Mouse (Mus musculus) liver, embryonic 11.5 days (tissue): ENCODE results near the gene Acsl5. TPM values are rescaled to one million over a fixed set of nuclear protein-coding genes. Genes with fewer than 3 reads are reported as not detected.
A peak's percentile ranks its signal among the peaks of the same experiment; 100 is the strongest.

Experiments used
- ATAC-seq: fragments of 200-750 bp; cut with Nextera tagmentation; replicated peaks from 2 replicates; pipeline ENCODE4 v1.8.0; 2017; ENCODE audit warnings: moderate number of reproducible peaks, mild to moderate bottlenecking, moderate TSS enrichment, moderate library complexity; ENCODE audit not compliant: low FRiP score
- DNase-seq: peaks from one replicate; pipeline ENCODE4 v3.0.0-alpha.2; 2017; ENCODE audit warnings: low spot score
- H3K27ac ChIP-seq: fragments of 300-500 bp; sonication (generic); 2 replicates; pipeline ENCODE4 v1.5.1; 2014; ENCODE audit warnings: mild to moderate bottlenecking, low read depth, low read length, control low read depth
- H3K27me3 ChIP-seq: fragments of 300-500 bp; sonication (generic); replicated peaks from 2 replicates; pipeline ENCODE4 v1.6.1; 2014; ENCODE audit warnings: low read length, mixed read lengths; ENCODE audit not compliant: control insufficient read depth, insufficient read depth
- H3K36me3 ChIP-seq: fragments of 300-500 bp; sonication (generic); 2 replicates; pipeline ENCODE4 v1.6.1; 2014; ENCODE audit warnings: mild to moderate bottlenecking, low read length, moderate library complexity, mixed read lengths; ENCODE audit not compliant: control insufficient read depth, insufficient read depth
- H3K4me1 ChIP-seq: fragments of 300-500 bp; sonication (generic); replicated peaks from 2 replicates; pipeline ENCODE4 v1.6.1; 2014; ENCODE audit warnings: low read length, mixed read lengths; ENCODE audit not compliant: control insufficient read depth, insufficient read depth
- H3K4me2 ChIP-seq: fragments of 300-500 bp; sonication (generic); 2 replicates; pipeline ENCODE4 v1.6.1; 2014; ENCODE audit warnings: mild to moderate bottlenecking, control low read depth, moderate library complexity
- H3K4me3 ChIP-seq: fragments of 300-500 bp; sonication (generic); 2 replicates; pipeline ENCODE4 v1.5.1; 2014; ENCODE audit warnings: low read depth, low read length, control low read depth
- H3K9ac ChIP-seq: fragments of 300-500 bp; sonication (generic); 2 replicates; pipeline ENCODE4 v1.6.1; 2014; ENCODE audit warnings: low read depth, low read length, control low read depth
- H3K9me3 ChIP-seq: fragments of 300-500 bp; sonication (generic); 2 replicates; pipeline ENCODE4 v1.6.1; 2016; ENCODE audit warnings: low read length, inconsistent platforms, mixed read lengths; ENCODE audit not compliant: control insufficient read depth
- WGBS: fragments of 180-500 bp; shearing (Covaris S2); extraction: QIAGEN DNeasy Blood & Tissue Kit; methylation state at CpG from one replicate; pipeline ENCODE4 v1.1.7; 2014; 5-methylcytosine and 5-hydroxymethylcytosine counted together
- polyA plus RNA-seq: library from polyadenylated mRNA; unstranded; fragments of >200 nt; fragmentation: Nextera tagmentation; extraction: Ambion mirVana; gene quantifications from 2 replicates; pipeline ENCODE4 v1.2.1, GENCODE M21; 2014

Gene Acsl5
- polyA plus RNA-seq, 1 experiment from 2014 or later, result 125 TPM

- no peak overlapping the region for H3K27ac ChIP-seq
- H3K4me2 ChIP-seq, result no peak overlapping the region
- DNase-seq (no peak), ATAC-seq (no peak)
- H3K4me3 ChIP-seq, result no peak overlapping the region
- WGBS, result 54% methylated on average over 3 of the region's 3 CpGs
- H3K9me3 ChIP-seq, result no peaks in the 10 kb centered on the region
- H3K4me1 ChIP-seq, result peaks cover 7% of the 10 kb centered on the region
- H3K27me3 ChIP-seq, result no peaks in the 10 kb centered on the region
- H3K36me3 ChIP-seq, result no peaks in the 10 kb centered on the region; the same call in 1 of the 2 replicates
- no peak overlapping the region for H3K9ac ChIP-seq
Measured at GRCm38 (mm10) chr19:55265269-55265668, 13.5 kb downstream of the Acsl5 start.

GRCm38 (mm10) chr19:55266786-55267185, 15.0 kb downstream of the Acsl5 start:
- H3K36me3 ChIP-seq, result peaks cover 7% of the 10 kb centered on the region; the same call in 1 of the 2 replicates
- H3K9ac ChIP-seq, result no peak overlapping the region
- H3K4me2 ChIP-seq, result no peak overlapping the region
- no peak overlapping the region for H3K4me3 ChIP-seq
- no peak for ATAC-seq
- 87% methylated on average over 3 of the region's 3 CpGs for WGBS
- peaks cover 16% of the 10 kb centered on the region; the same call in 1 of the 2 replicates for H3K4me1 ChIP-seq
- no peaks in the 10 kb centered on the region for H3K27me3 ChIP-seq
- no peak overlapping the region for H3K27ac ChIP-seq
- no peak for DNase-seq
- H3K9me3 ChIP-seq, result no peaks in the 10 kb centered on the region

DNA sequence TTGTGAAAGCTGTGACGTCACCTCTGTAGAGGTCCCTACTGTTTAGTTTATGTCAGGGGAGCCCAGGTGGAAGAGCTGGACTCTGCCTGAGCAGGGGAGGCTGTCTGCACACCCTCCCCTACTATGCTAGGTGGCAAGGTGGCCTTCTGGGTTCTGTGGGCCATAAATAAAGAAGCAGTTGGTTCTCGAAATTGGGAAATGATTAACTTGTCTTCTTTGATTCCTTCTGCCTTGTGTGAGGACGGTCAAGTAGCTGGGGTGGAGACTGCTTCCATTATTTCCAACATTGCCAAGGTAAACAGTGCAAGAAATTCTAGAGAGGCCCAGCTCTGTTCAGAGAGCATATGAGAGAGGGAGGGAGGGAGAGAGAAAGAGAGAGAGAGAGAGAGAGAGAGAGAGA, 16.4 kb downstream of the Acsl5 start:
- WGBS, result 73% methylated on average over 3 of the region's 3 CpGs
- Histone ChIP-seq H3K36me3 (peaks cover 7% of the 10 kb centered on the region; the same call in 1 of the 2 replicates), H3K4me3 (no peak overlapping the region), H3K9ac (no peak overlapping the region), H3K4me1 (peaks cover 23% of the 10 kb centered on the region), H3K4me2 (no peak overlapping the region), H3K27ac (no peak overlapping the region), H3K9me3 (no peaks in the 10 kb centered on the region), H3K27me3 (no peaks in the 10 kb centered on the region)
- no peak for ATAC-seq
- no peak for DNase-seq

GRCm38 (mm10) chr19:55269051-55269450, 17.3 kb downstream of the Acsl5 start:
- WGBS, result 71% methylated on average over 5 of the region's 5 CpGs
- Histone ChIP-seq H3K9me3 (no peaks in the 10 kb centered on the region), H3K4me1 (peaks cover 26% of the 10 kb centered on the region), H3K36me3 (peaks cover 7% of the 10 kb centered on the region; the same call in 1 of the 2 replicates), H3K4me2 (no peak overlapping the region), H3K27me3 (no peaks in the 10 kb centered on the region), H3K9ac (no peak overlapping the region), H3K27ac (no peak overlapping the region; the same call in 1 of the 2 replicates), H3K4me3 (no peak overlapping the region)
- ATAC-seq (no peak), DNase-seq (no peak)

DNA sequence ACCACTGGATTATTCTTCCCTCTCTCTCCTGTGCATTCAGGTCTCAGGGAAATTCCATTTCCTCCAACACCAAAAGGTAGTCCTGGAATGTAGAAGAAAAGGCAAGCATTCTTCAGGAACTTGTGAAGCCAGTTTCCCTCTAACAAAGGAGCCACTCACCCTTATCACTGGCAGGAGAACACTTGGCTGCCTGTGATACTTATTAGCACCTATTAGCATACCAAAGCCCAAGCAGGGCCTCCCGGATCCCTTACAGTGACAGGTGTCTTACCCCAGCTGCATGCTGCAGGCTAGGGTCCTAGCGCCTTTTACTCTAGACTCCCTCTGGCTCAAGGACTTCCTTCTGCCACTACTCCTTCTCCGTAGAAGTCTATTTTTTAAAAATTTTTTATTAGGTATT, 19.7 kb downstream of the Acsl5 start:
- peak; percentile 70 for ATAC-seq
- no peak for DNase-seq
- H3K36me3 ChIP-seq, result peaks cover 7% of the 10 kb centered on the region; the same call in 1 of the 2 replicates

GRCm38 (mm10) chr19:55273340-55273739, 21.6 kb downstream of the Acsl5 start:
- Histone ChIP-seq H3K36me3 (peaks cover 7% of the 10 kb centered on the region; the same call in 1 of the 2 replicates), H3K4me3 (no peak overlapping the region), H3K9me3 (no peaks in the 10 kb centered on the region), H3K9ac (no peak overlapping the region), H3K4me1 (peaks cover 45% of the 10 kb centered on the region), H3K27ac (peak overlapping the region; percentile 51), H3K27me3 (no peaks in the 10 kb centered on the region), H3K4me2 (no peak overlapping the region)
- 37% methylated on average over 6 of the region's 6 CpGs for WGBS
- peak; percentile 87 for ATAC-seq
- DNase-seq, result no peak

More for the DNA sequence above, 19.7 kb downstream of the Acsl5 start:
- no peaks in the 10 kb centered on the region for H3K9me3 ChIP-seq
- no peaks in the 10 kb centered on the region for H3K27me3 ChIP-seq
- H3K27ac ChIP-seq, result peak overlapping the region; percentile 51
- no peak overlapping the region for H3K9ac ChIP-seq
- peaks cover 45% of the 10 kb centered on the region for H3K4me1 ChIP-seq
- WGBS, result 50% methylated on average over 3 of the region's 3 CpGs
- H3K4me2 ChIP-seq, result no peak overlapping the region; the same call in 1 of the 2 replicates
- H3K4me3 ChIP-seq, result no peak overlapping the region

DNA sequence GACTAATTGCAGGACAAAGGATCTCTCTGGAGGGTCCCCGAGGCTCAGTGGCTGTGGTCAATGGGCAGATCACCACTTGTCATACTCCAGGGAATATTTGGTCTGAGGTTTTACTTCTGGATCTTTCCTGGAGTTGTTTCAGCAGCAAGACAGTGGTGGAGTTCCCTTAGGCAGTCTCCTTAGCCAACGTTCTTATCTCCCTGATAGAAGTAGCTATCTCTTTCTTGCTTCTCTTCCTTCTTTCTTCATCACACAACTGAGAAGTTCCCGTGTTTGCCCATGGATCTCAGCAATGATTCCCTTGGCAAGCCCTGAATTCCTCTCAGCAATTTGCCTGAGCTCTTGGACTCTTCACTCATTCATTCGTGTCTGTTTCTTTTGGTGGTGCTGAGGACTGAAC, 24.4 kb downstream of the Acsl5 start:
- DNase-seq (no peak), ATAC-seq (no peak)
- Histone ChIP-seq H3K36me3 (peaks cover 4% of the 10 kb centered on the region; the same call in 1 of the 2 replicates), H3K27me3 (no peaks in the 10 kb centered on the region), H3K4me1 (peaks cover 33% of the 10 kb centered on the region), H3K4me2 (no peak overlapping the region), H3K9me3 (no peaks in the 10 kb centered on the region), H3K27ac (peak overlapping the region; percentile 4; the same call in 1 of the 2 replicates), H3K4me3 (no peak overlapping the region), H3K9ac (no peak overlapping the region)
- 63% methylated on average over 4 of the region's 4 CpGs for WGBS

- no peak overlapping the region for H3K4me2 ChIP-seq
- H3K9me3 ChIP-seq, result no peaks in the 10 kb centered on the region
- H3K9ac ChIP-seq, result no peak overlapping the region
- 78% methylated on average over 3 of the region's 3 CpGs for WGBS
- H3K27ac ChIP-seq, result no peak overlapping the region
- H3K4me1 ChIP-seq, result peaks cover 30% of the 10 kb centered on the region
- H3K27me3 ChIP-seq, result no peaks in the 10 kb centered on the region
- H3K36me3 ChIP-seq, result peaks cover 2% of the 10 kb centered on the region; the same call in 1 of the 2 replicates
- DNase-seq (no peak), ATAC-seq (no peak)
- no peak overlapping the region for H3K4me3 ChIP-seq
Measured at GRCm38 (mm10) chr19:55276770-55277169, 25.0 kb downstream of the Acsl5 start.

DNA sequence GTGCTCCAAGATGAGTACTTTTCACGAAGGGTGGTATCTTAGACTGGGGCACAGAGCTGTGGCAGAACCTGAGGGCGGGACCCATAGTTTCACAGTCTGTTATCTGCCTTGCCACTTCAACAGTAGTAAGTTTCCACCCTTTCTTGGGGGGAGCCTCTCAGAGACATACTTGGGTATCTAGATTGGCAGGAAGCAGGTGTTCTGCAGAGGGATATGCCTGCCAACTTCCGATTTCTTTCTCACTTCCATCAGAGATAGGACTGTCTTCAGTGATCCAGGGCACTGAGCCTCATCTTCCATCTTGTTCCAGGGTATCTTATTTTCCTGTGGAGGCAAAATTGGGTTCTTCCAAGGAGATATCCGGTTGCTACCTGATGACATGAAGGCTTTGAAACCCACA, 32.4 kb downstream of the Acsl5 start:
- H3K9ac ChIP-seq, result 0 out of 2 replicates have a peak overlapping the region, but pooled peaks have one; percentile 17
- H3K4me2 ChIP-seq, result peak overlapping the region; percentile 47
- no peaks in the 10 kb centered on the region for H3K27me3 ChIP-seq
- ATAC-seq (peak; percentile 99), DNase-seq (no peak)
- peaks cover 32% of the 10 kb centered on the region for H3K36me3 ChIP-seq
- 49% methylated on average over 4 of the region's 4 CpGs for WGBS
- no peaks in the 10 kb centered on the region for H3K9me3 ChIP-seq
- peak overlapping the region; percentile 82 for H3K27ac ChIP-seq
- H3K4me1 ChIP-seq, result peaks cover 17% of the 10 kb centered on the region
- H3K4me3 ChIP-seq, result no peak overlapping the region
